Comparison of ENCODE assay signal across 14 mouse cellular contexts in genomic region chr6:110137043-110137650, GRCm38 (mm10).
DNase-seq lines count a peak whose midpoint lies in the region; ATAC-seq and TF ChIP-seq lines count a peak whose summit lies in the region.
"Had no signal": no experiment of that assay in that cellular context is flagged by ENCODE, and none has a peak within 500 bp of the region (broad histone marks: within the 10 kb centered on the region; RNA-seq: fewer than 3 reads in every experiment).

No protein-coding gene starts in this region.

- peak; percentile 54 for ATAC-seq in heart, embryonic 13.5 days (ENCODE audit: extremely low read depth, insufficient number of reproducible peaks, low FRiP score, low TSS enrichment)
- ATAC-seq: activated CD4-positive, CD25-positive, alpha-beta regulatory T cell, adult 4 months had no signal

- TF ChIP-seq CTCF in brain, embryonic 14.5 days (IDR thresholded peaks at IDR 0.05; ENCODE audit: borderline replicate concordance, extremely low read depth, insufficient read depth, insufficient read length): no peak

- H3K36me3 ChIP-seq in heart, embryonic 13.5 days: no peaks in the 10 kb centered on the region
- H3K36me3 ChIP-seq: liver, embryonic 15.5 days; neural tube, embryonic 13.5 days; stomach, embryonic 15.5 days had no signal

- peak overlapping the region; percentile 19; the same call in 1 of the 2 replicates for H3K4me2 ChIP-seq in heart, embryonic 13.5 days
- H3K4me2 ChIP-seq: liver, embryonic 15.5 days; neural tube, embryonic 13.5 days; stomach, embryonic 15.5 days had no signal

- 16% methylated on average over 7 of the region's 7 CpGs for WGBS in heart, embryonic 13.5 days

- peaks cover 14% of the 10 kb centered on the region for H3K4me1 ChIP-seq in heart, embryonic 13.5 days
- H3K4me1 ChIP-seq: liver, embryonic 15.5 days; stomach, embryonic 15.5 days had no signal

- peak overlapping the region; percentile 50; the same call in 1 of the 2 replicates for H3K27ac ChIP-seq in heart, embryonic 13.5 days (replicated peaks)
- H3K27ac ChIP-seq: liver, embryonic 15.5 days; neural tube, embryonic 13.5 days; stomach, embryonic 15.5 days had no signal

- intact Hi-C loops in left cerebral cortex, postnatal 25 days (cut with DNase I): loop anchor here (1.0 to 5.0 kb wide), 2 partner anchors 395 to 402 kb away; no protein-coding TSS in a partner anchor

- H3K27me3 ChIP-seq in heart, embryonic 13.5 days (replicated peaks): no peaks in the 10 kb centered on the region
- H3K27me3 ChIP-seq: liver, embryonic 15.5 days; neural tube, embryonic 13.5 days; stomach, embryonic 15.5 days had no signal

- no peak for TF ChIP-seq POLR2A in brain, embryonic 14.5 days (IDR thresholded peaks at IDR 0.05; ENCODE audit: borderline replicate concordance, extremely low read depth, insufficient read depth, insufficient read length, poor library complexity, severe bottlenecking)

- DNase-seq in heart, adult 8-10 months (ENCODE audit: low spot score): no peak
- peak; percentile 50 for DNase-seq in brain, embryonic 14.5 days (ENCODE audit: low read depth)
- DNase-seq in frontal cortex, adult 2 months (ENCODE audit: extremely low spot score in 1 of 2, low spot score in 1 of 2): peak; percentile 63 to 64
- peak; percentile 55 to 91 for DNase-seq in left cerebral cortex, postnatal 25 days (ENCODE audit: low spot score in 2 of 2)
- no peak for DNase-seq in kidney, postnatal 14 days
- DNase-seq in thymus, postnatal 10 days (ENCODE audit: low spot score in 2 of 2): no peak
- no peak for DNase-seq in kidney, adult 18-20 months
- DNase-seq: cerebellum, adult 11 months; gastrocnemius, postnatal 25 days had no signal

- H3K9me3 ChIP-seq in heart, embryonic 13.5 days: no peaks in the 10 kb centered on the region
- H3K9me3 ChIP-seq: liver, embryonic 15.5 days; neural tube, embryonic 13.5 days; stomach, embryonic 15.5 days had no signal

- H3K4me3 ChIP-seq in heart, embryonic 13.5 days: no peak overlapping the region
- H3K4me3 ChIP-seq: liver, embryonic 15.5 days; neural tube, embryonic 13.5 days; stomach, embryonic 15.5 days had no signal

- no peak overlapping the region for H3K9ac ChIP-seq in heart, embryonic 13.5 days
- H3K9ac ChIP-seq: liver, embryonic 15.5 days; neural tube, embryonic 13.5 days; stomach, embryonic 15.5 days had no signal

Comparison
In these comparisons a context has a peak if more than half of its experiments do, and no peak if none do; other contexts are left out.
1. DNase-seq: peak in brain, embryonic 14.5 days (single experiment), frontal cortex, adult 2 months (2 of 2) and left cerebral cortex, postnatal 25 days (2 of 2); none in heart, adult 8-10 months (single experiment), kidney, postnatal 14 days (single experiment), thymus, postnatal 10 days (0 of 2) and kidney, adult 18-20 months (single experiment).